Mouse (Mus musculus) C2C12 (cell line): Measurements from ENCODE around the gene Gipc1. TPM values are rescaled to one million over a fixed set of nuclear protein-coding genes. Genes with fewer than 3 reads are reported as not detected.

Source experiments
- H3K27me3 ChIP-seq: one replicate; pipeline ENCODE4 v1.6.1; 2011; ENCODE audit not compliant: control insufficient read depth, insufficient read depth, insufficient read length
- H3K36me3 ChIP-seq: one replicate; pipeline ENCODE4 v1.6.1; 2011; ENCODE audit not compliant: control insufficient read depth, insufficient read depth
- H3K4me3 ChIP-seq: one replicate; pipeline ENCODE4 v1.5.1; 2011; ENCODE audit warnings: mild to moderate bottlenecking, control low read depth; ENCODE audit not compliant: poor library complexity, insufficient read depth, severe bottlenecking
- H3K79me2 ChIP-seq: one replicate; pipeline ENCODE4 v1.6.1; 2011; ENCODE audit not compliant: control insufficient read depth, insufficient read depth
- H3K79me3 ChIP-seq: one replicate; pipeline ENCODE4 v1.6.1; 2011; ENCODE audit warnings: low read depth, control low read depth
- H3ac ChIP-seq: one replicate; pipeline ENCODE3; 2011; ENCODE audit warnings: low read depth; ENCODE audit not compliant: control insufficient read depth, insufficient read length
- CEBPB ChIP-seq: IDR thresholded peaks from one replicate; pipeline ENCODE4 v1.6.1; 2011; ENCODE audit warnings: low read depth, mild to moderate bottlenecking, control low read depth, moderate library complexity
- CTCF ChIP-seq: IDR thresholded peaks from one replicate; pipeline ENCODE4 v1.5.1; 2011; ENCODE audit not compliant: control insufficient read depth, insufficient read depth, insufficient read length
- FOSL1 ChIP-seq: IDR thresholded peaks from one replicate; pipeline ENCODE4 v1.8.0; 2011; ENCODE audit warnings: mild to moderate bottlenecking, low read length; ENCODE audit not compliant: poor library complexity, insufficient read depth, severe bottlenecking
- MAX ChIP-seq: IDR thresholded peaks from one replicate; pipeline ENCODE4 v1.6.1; 2011; ENCODE audit warnings: mild to moderate bottlenecking, control low read depth
- MYOD1 ChIP-seq: IDR thresholded peaks from one replicate; pipeline ENCODE4 v1.6.1; 2011; ENCODE audit warnings: low read depth; ENCODE audit not compliant: control insufficient read depth, insufficient read length
- MYOG ChIP-seq: IDR thresholded peaks from one replicate; pipeline ENCODE4 v1.6.1; 2011; ENCODE audit not compliant: control insufficient read depth, insufficient read length; ENCODE audit errors: extremely low read depth
- USF1 ChIP-seq: IDR thresholded peaks from one replicate; pipeline ENCODE4 v1.6.1; 2011; ENCODE audit warnings: low read depth, mild to moderate bottlenecking, control low read depth, moderate library complexity
- polyA plus RNA-seq: library from polyadenylated mRNA; unstranded; fragments of >200 nt; fragmentation: generic; extraction: Trizol; gene quantifications from one replicate; pipeline ENCODE4 v1.2.1, GENCODE M21; 2012; ENCODE audit warnings: missing spikeins

The Gipc1 gene
- polyA plus RNA-seq, 1 experiment, result 81.8 TPM

GRCm38 (mm10) chr8:83698291-83698660, 45.8 kb downstream of the Gipc1 start:
- H3K79me3 ChIP-seq, result peaks cover 5% of the 10 kb centered on the region
- no peaks in the 10 kb centered on the region for H3K36me3 ChIP-seq
- no peaks in the 10 kb centered on the region for H3K27me3 ChIP-seq
- TF ChIP-seq MAX (no peak), CEBPB (no peak), MYOG (no peak), MYOD1 (no peak), USF1 (no peak), FOSL1 (no peak), CTCF (no peak)
- H3K4me3 ChIP-seq, result peak overlapping the region; percentile 59
- H3ac ChIP-seq, result peak overlapping the region; percentile 78
- H3K79me2 ChIP-seq, result peaks cover 36% of the 10 kb centered on the region

GRCm38 (mm10) chr8:83698661-83699453, 46.4 kb downstream of the Gipc1 start, which contains the start of gene Pkn1:
Gene Pkn1 (minus strand): TSS chr8:83699179.
- TF ChIP-seq CTCF (no peak), MAX (no peak), FOSL1 (no peak), MYOG (no peak), MYOD1 (no peak), USF1 (peak; percentile 78), CEBPB (no peak)
- H3K79me3 ChIP-seq, result peaks cover 5% of the 10 kb centered on the region

GRCm38 (mm10) chr8:83699566-83699965, 47.1 kb downstream of the Gipc1 start:
- H3K79me2 ChIP-seq, result peaks cover 36% of the 10 kb centered on the region
- TF ChIP-seq USF1 (no peak), CTCF (no peak), FOSL1 (no peak), CEBPB (no peak), MYOG (no peak)
- H3K79me3 ChIP-seq, result peaks cover 5% of the 10 kb centered on the region

More at GRCm38 (mm10) chr8:83698661-83699453, 46.4 kb downstream of the Gipc1 start, which contains the start of gene Pkn1:
- peak within 1 kb of the TSS; percentile 78 for H3ac ChIP-seq
- peak within 1 kb of the TSS; percentile 59 for H3K4me3 ChIP-seq
- H3K79me2 ChIP-seq, result peaks cover 36% of the 10 kb centered on the region
- no peaks in the 10 kb centered on the region for H3K36me3 ChIP-seq
- no peaks in the 10 kb centered on the region for H3K27me3 ChIP-seq

GRCm38 (mm10) chr8:83700423-83701085, 48.1 kb downstream of the Gipc1 start:
- Histone ChIP-seq H3K36me3 (no peaks in the 10 kb centered on the region), H3ac (no peak overlapping the region), H3K27me3 (no peaks in the 10 kb centered on the region), H3K4me3 (no peak overlapping the region), H3K79me2 (peaks cover 27% of the 10 kb centered on the region), H3K79me3 (peaks cover 5% of the 10 kb centered on the region)
- TF ChIP-seq CTCF (no peak), MYOD1 (no peak), CEBPB (no peak), FOSL1 (no peak), MYOG (no peak), MAX (no peak), USF1 (no peak)

More at GRCm38 (mm10) chr8:83699566-83699965, 47.1 kb downstream of the Gipc1 start:
- H3K27me3 ChIP-seq, result no peaks in the 10 kb centered on the region
- H3K36me3 ChIP-seq, result no peaks in the 10 kb centered on the region
- no peak overlapping the region for H3ac ChIP-seq
- H3K4me3 ChIP-seq, result peak overlapping the region; percentile 59

- no peaks in the 10 kb centered on the region for H3K27me3 ChIP-seq
These were observed 50.9 kb downstream of the Gipc1 start for GRCm38 (mm10) chr8:83703426-83703825.

GRCm38 (mm10) chr8:83706411-83706810, 53.9 kb downstream of the Gipc1 start:
- TF ChIP-seq CEBPB (no peak), CTCF (no peak), MYOD1 (no peak), MYOG (no peak), USF1 (no peak), FOSL1 (no peak), MAX (no peak)

More at GRCm38 (mm10) chr8:83703426-83703825, 50.9 kb downstream of the Gipc1 start:
- Histone ChIP-seq H3K79me3 (no peaks in the 10 kb centered on the region), H3ac (no peak overlapping the region), H3K4me3 (no peak overlapping the region), H3K36me3 (no peaks in the 10 kb centered on the region), H3K79me2 (peaks cover 4% of the 10 kb centered on the region)
- TF ChIP-seq USF1 (no peak), FOSL1 (no peak), MYOD1 (no peak), CTCF (no peak), CEBPB (no peak), MYOG (no peak), MAX (no peak)

More at GRCm38 (mm10) chr8:83706411-83706810, 53.9 kb downstream of the Gipc1 start:
- no peaks in the 10 kb centered on the region for H3K36me3 ChIP-seq
- no peak overlapping the region for H3K4me3 ChIP-seq
- H3ac ChIP-seq, result no peak overlapping the region
- no peaks in the 10 kb centered on the region for H3K27me3 ChIP-seq
- H3K79me2 ChIP-seq, result no peaks in the 10 kb centered on the region
- H3K79me3 ChIP-seq, result no peaks in the 10 kb centered on the region
